Mouse (Mus musculus) thymus, postnatal 14 days (tissue): Measurements from ENCODE around the gene Thbs4.
"Not testable (repeated sequence)": the region's sequence is repeated elsewhere in the genome, so short reads cannot be mapped to it uniquely, and the experiment has no call there.

Experiments
- DNase-seq: peaks from one replicate; pipeline ENCODE4 v3.0.0; 2021

The Thbs4 gene

GRCm38 (mm10) chr13:92794462-92795214 is at the start of gene Thbs4:
Thbs4 (minus strand) TSS chr13:92794818.
- DNase-seq: no peak

- no peak for DNase-seq
These were observed 38.5 kb upstream of the Thbs4 start for GRCm38 (mm10) chr13:92833162-92833561.

- DNase-seq: no peak
These were observed 34.2 kb upstream of the Thbs4 start for GRCm38 (mm10) chr13:92828820-92829219.

DNA sequence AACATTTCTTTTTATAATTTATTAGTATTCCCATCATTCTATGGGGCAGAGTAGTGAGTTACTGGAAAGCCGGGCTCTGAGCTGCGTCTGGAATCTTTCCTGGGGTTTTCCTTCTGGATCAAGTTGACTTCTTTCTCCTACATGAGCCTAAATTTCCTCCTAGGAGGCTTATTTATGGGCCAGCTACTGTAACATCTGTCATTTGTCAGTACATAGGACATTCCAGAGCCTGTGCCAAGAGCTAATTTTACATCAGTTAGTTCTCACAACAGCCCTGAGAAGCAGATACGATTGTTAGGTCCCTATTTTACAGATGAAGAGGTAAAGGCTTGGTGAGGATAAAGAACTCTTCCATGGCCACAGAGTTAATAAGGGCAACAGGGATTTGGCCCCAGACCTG is 22.7 kb upstream of the Thbs4 start:
- no peak for DNase-seq

DNA sequence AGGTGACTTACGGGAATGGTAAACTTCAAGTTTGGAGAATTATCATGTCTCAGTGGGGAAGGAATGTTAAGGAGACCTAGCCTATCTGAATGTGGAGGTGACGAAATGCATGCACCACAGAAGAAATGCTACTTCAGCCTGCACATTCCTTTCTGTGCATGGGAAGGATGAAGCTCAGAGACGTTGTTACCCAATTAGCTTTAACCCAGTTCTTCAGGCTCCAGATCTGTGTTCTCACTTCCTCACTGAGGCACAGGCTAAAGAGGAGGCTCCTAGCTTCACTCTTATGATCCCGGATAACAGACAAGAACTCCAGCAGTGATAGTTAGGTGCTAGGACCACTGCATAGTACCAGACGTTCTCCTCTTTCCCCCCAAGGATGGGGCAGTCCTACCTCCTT is 21.7 kb upstream of the Thbs4 start:
- no peak for DNase-seq

DNA sequence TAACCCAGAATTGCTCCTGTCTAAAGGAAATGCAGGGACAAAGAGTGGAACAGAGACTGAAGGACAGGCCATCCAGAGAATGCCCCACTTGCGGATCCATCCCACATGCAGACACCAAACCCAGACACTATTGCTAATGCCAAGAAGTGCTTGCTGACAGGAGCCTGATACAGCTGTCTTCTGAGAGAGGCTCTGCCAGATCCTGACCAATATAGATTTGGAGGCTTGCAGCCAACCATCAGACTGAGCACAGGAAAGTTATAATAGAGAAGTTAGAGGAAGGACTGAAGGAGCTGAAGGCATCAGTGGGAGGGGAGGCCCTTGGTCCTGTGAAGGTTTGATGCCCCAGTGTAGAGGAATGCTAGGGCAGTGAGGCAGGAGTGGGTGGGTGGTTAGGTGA is 16.0 kb upstream of the Thbs4 start:
- not testable (repeated sequence) for DNase-seq

- DNase-seq: no peak
These were observed 13.2 kb upstream of the Thbs4 start for GRCm38 (mm10) chr13:92807849-92808248.

DNA sequence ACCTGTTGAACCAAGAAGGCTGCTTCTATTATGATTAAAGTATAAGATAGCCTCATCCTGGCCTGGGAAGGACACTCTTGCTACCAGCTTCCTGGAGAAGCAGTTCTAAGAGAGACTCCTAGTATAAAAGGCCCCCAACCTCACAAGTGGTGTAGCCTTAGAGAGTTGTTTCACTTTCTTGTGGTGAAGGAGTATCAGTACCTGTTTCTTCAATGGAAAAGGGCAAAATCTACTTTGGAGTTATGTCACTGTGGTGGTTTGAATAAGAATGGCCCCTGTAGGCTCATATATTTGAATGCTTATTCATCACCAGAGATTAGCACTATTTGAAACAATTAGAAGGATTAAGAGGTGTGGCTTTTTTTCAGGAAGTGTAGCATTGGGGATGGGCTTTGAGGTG is 12.2 kb upstream of the Thbs4 start:
- no peak for DNase-seq

DNA sequence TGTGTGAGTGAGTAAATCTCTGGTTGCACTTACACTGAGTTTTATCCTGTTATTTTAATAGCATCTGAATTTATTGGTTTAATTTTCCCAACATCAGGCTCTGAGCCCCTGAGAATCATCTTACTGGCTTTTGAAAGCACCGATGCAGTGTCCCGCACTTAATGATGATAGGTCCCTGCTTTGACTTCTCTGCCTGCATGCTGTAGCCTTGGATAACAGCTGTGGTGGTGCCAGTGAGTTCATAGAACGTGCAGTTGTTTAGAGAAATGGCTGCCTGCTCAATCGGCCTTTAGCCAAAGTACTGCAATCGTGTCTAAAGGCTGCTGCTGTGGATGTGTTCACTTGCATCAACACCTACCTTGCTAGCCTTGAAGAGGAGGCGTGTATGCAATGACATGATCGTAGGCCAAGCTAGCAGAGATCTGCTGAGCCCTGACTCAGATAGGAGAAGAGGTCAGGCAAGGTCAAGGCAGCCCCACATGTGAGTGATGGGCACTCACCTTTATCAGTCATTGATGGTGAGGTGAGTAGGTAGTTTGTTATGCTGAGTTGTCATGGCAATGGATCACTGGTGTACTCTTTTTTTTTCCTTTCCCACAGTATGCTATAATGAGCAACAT is 4.8 kb upstream of the Thbs4 start:
- DNase-seq: no peak

- no peak for DNase-seq
These were observed 4.2 kb upstream of the Thbs4 start for GRCm38 (mm10) chr13:92798830-92799229.

- no peak for DNase-seq
These were observed 982 bp downstream of the Thbs4 start for GRCm38 (mm10) chr13:92793636-92794035.

GRCm38 (mm10) chr13:92791474-92791873 is 3.1 kb downstream of the Thbs4 start:
- no peak for DNase-seq

DNA sequence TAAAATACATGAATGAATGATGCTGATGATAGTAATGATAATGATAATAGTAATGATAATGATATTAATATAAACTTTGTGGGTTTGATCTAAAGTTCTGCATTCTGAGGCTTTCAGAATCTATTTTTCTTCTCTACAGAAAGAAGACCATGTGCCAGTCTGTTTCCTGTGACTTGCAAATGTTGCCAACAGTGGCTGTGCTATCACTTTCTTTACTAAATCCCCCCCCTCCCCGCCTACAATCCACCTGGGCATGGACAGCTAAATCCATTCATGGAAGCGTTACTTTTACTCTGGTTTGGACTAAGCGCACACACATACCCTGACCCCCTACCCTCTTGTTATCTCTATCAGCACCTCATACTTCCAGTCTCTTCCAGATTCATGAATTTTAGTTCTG is 10.3 kb downstream of the Thbs4 start:
- no peak for DNase-seq

DNA sequence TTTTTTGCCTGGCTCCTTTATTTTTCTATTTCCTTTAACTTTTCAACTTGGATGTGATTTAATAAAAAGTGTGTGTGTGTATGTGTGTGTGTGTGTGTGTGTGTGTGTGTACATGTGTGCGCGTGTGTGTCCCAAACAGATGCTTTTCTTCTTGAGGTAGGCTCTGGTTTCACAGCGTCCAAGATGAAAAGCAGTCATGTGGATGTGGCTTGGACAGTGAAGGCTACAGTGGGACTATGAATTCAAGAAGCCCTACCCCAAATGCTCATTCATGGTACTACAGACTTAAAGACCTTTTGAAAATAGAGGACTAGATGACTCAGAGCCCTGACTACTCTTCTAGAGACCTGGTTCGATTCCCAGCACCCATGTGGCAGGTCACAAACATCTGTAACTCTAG is 11.1 kb downstream of the Thbs4 start:
- no peak for DNase-seq

DNA sequence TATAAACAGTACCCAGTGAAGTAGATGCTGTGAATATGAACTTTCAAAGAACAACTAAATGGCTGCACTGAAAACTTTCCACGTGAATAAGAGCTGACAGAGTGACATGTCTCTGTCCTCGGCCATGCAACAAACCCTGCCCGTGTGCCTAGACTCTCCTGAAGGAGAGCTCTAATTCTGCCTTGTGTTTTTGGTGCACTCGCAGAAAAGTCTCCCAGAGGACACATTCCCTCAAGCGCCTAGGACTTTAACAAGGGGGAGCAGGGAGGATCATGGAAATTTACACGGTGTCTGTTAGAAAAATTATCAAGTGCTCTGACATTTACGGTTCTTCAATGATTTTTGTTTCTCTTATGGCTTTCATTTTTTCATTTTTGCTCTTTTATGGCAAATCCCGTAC is 13.7 kb downstream of the Thbs4 start:
- DNase-seq: no peak

- DNase-seq: no peak
These were observed 14.5 kb downstream of the Thbs4 start for GRCm38 (mm10) chr13:92780076-92780475.

DNA sequence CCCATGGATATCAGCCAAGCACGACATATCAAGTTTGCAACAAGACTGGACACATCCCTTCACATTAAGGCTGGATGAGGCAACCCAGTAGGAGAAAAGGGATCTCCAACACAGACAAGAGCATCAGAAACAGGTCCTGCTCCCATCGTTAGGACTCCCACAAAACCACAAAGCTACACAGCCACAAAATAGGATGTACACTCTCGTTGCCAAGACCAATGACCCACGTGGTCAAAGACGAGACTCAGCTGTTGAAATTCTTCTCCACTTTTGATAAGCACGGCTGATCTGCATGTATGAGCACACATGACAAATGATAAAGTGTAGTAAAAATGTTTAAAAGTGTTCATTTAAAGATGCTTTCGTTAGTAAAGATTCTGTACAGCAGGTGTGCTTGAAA is 16.0 kb downstream of the Thbs4 start:
- DNase-seq: no peak

- no peak for DNase-seq
These were observed 18.7 kb downstream of the Thbs4 start for GRCm38 (mm10) chr13:92775916-92776315.

DNA sequence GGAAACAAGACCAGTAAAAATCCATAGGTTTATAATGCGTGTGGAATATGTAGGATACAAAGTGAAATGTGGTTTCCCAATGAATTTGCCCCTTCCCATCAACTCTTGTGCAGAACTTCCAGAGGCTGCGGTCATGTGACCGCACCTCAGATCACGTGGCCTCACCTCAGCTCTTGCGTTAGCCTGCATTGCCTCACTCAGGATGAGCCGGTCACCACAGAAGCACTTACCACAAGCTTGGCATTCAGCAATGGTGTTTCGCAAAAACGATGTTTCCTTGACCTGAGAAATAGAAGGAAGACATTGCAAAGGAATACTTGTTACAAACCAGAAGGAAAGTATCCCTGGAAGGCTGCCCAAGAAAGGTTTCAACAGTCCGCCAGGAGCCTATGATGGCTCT is 19.7 kb downstream of the Thbs4 start:
- no peak for DNase-seq

DNA sequence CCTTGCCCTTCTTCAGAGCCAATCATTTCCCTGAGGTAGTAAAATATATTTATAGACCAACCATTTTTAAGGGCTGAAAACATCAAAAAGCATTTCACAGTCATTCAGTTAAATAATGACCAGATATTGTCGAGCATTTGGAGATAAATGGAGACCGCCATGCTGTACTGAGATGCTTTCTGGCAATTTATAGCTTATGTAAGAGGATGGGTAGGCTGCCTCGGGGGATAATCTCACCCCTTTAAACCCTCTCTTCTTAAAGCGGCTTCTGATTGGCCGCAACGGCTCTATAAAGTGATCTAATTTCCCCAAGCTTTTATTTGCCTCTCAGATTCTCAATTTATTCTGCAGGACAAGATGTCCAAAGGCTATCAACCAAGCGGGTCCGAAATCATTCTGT is 22.1 kb downstream of the Thbs4 start:
- no peak for DNase-seq

GRCm38 (mm10) chr13:92771566-92771965 is 23.1 kb downstream of the Thbs4 start:
- no peak for DNase-seq

DNA sequence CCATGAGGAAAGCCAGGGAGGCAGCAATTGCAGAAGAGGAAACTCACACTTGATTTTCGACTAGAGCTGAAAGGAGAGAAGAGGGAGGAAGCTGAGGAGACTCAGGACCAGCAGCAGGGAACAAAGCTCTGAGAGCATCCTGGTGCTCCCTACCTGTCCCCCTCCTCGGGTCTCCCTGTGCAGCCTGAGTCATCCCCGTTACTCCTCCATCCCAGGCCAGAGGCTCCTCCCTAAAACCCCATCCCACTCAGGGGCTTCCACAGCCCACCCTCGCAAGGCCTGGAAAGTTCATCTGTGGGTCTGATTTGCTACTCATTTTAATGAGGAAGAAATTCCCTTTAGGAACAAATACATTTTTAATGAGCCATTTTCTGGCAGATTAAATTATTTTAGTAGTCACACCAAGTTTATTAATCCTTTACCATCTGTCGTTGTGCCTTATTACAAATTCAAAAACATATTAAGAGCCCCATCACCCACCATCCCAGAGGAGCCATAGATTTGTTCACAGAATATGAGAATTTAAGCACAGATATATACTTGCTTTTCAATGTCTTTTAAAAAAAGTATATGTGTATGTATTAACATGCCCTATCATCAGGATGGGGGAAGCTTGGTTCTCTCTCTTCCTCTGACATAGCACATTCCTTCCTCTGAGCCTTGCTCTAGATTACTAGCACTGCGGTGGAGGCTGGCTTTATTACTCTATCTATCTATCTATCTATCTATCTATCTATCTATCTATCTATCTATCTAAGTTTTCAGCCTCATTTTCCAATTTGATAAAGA is 29.0 kb downstream of the Thbs4 start:
- DNase-seq: no peak

- no peak for DNase-seq
These were observed 32.3 kb downstream of the Thbs4 start for GRCm38 (mm10) chr13:92762322-92762721.

DNA sequence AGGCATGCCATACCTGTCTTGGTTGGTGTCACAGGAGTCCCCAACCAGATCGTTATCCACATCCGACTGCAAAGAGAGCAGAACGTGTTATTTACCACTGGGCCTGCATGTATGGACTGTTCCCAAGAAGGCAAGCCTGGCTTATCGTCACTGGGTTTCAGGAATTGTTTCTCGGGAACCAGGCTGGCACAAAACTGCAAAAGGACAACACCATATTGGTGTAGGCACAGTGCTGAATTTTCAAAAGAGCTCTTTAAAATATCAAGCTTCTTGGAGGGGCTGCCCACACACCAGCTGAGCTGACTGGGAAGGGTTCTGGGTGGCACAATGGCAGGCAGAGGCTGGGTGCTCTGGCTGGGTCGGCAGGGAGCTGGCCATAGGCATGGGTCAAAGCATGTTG is 34.1 kb downstream of the Thbs4 start:
- DNase-seq: no peak
